Mouse (Mus musculus) cerebellum, postnatal 14 days (tissue): ENCODE measurements around the gene Naa25.

Experiments used
- DNase-seq, 2 experiments: peaks; one replicate each; pipeline ENCODE4 v3.0.0; 2021; ENCODE audit warnings: mixed read lengths in 2 of 2

Gene Naa25

GRCm38 (mm10) chr5:121393402-121393801 lies 4.3 kb upstream of the Naa25 start:
- no peak for DNase-seq

DNA sequence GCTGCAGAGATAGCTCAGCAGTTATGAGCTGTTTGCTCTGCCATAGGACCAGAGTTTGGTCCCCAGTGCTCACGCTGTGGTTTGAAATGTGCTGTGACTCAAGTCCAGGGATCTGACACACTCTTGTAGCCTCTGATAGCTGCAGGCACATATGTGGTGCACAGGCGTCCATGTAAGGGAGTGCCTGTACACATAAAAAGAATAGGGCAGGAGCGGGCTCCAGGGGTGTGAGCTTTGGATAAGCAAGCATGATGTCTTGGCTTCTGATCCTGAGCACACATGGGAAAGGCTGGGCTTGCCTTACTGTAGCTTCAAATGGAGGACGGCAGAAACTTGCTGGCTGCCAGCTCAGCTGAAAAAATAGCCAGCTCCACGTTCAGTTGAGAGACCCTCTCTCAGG lies 2.1 kb upstream of the Naa25 start:
- DNase-seq: no peak

- peak in 1 of 2 experiments; percentile 58 for DNase-seq
These were observed 619 bp downstream of the Naa25 start for GRCm38 (mm10) chr5:121398146-121398964.

GRCm38 (mm10) chr5:121398965-121399462 lies 1.3 kb downstream of the Naa25 start:
- DNase-seq: no peak

GRCm38 (mm10) chr5:121399540-121399939 lies 1.8 kb downstream of the Naa25 start:
- DNase-seq: no peak

- DNase-seq: no peak
These were observed 2.3 kb downstream of the Naa25 start for GRCm38 (mm10) chr5:121400064-121400463.

GRCm38 (mm10) chr5:121400849-121401248 lies 3.1 kb downstream of the Naa25 start:
- no peak for DNase-seq

DNA sequence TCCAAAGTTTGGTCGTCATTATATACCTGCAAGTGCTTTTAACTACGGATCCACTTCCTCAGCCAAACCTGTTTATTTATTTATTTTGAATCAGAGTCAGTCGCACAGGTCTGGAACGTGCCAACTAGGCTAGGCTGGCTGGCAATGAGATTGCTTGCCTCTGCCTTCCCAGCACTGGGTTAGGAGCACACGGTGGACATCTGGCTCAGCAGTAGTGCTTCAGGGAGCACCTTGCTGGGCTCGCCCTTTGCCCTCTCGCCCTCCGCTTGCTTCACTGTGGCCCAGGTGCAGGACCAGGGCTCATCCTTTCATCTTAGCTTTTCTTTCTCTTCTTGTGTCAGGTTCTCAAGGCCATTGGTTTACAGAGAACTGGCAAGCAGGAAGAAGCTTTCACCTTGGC lies 10.1 kb downstream of the Naa25 start:
- no peak for DNase-seq

GRCm38 (mm10) chr5:121410975-121411374 lies 13.2 kb downstream of the Naa25 start:
- no peak for DNase-seq

DNA sequence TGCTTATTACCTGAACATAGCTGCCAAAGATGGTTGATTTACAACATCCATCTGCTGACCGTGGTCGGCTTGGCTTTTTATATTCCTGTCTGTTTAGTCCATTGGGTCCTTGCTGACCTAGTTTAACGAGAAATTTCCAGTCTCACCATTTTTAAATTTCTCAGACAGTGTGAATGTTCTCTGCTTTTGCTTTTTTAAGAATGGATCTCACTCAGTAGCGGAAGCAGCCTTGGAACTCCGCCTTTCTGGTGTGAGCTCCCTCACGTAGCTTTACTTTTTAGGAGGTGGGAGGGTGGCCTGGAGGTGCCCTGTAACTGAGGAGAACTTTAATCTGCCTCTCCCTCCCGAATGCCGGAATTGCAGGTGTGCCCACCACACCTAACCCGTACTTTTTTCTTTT lies 23.0 kb downstream of the Naa25 start:
- no peak for DNase-seq

DNA sequence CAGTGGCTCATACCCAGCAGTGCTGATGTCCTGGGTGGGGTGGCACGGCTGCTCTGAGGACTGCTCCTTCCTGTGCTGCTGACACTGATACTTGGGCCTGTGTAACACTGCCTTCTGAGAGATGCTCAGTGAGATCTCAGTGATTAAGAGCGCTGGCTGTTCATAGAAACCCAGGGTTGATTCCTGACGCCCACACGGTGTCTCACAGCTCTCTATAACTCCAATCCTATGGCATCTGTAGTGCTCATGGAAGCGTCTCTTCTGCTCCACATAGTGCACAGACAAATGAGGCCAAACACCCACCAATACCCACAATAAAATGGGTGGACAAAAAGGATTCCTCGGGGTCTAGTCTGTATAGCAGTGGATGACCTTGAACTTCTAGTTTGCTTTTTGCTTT lies 25.1 kb downstream of the Naa25 start:
- no peak for DNase-seq

GRCm38 (mm10) chr5:121423297-121423696 lies 25.6 kb downstream of the Naa25 start:
- DNase-seq: no peak

DNA sequence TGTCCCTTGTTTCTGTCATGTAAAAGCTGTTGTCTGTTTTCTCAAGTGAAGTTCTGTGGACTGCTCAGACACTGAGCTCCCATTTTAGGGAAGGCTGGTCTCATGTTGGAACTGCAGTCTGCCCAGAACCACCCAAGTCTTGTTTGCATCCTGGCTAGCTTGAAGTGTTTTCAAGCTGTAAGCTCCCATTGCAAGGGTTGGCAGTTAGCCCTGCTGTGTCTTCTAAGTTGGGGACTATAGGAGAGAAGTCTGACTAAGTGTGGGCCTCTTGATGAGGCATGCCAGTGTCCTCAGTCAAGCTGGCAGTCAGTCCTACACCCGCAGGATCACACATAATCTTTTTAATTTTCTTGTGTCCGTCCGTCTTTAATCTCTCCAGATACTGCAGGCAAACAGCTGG lies 31.2 kb downstream of the Naa25 start:
- no peak for DNase-seq

GRCm38 (mm10) chr5:121438131-121438530 lies 40.4 kb downstream of the Naa25 start:
- DNase-seq: peak in 1 of 2 experiments; percentile 24

DNA sequence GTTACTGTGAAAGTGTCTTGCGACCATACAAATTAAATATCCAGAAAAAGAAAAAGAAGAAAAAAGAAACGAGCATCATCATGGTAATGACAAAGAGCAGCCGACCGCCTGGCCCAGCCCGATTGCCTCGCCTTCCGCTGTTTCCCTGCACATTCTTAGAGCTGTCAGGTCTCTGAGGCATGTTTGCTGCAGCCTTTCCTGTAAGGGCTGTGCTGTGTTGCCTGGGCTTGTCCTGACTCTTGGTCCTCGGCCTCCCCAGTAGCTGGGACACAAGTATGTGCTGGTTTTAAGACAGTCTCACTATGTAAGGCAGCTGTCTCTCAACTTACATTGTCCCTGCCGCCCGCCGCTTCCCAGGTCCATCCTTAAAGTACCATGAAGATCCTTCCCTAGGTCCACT lies 41.0 kb downstream of the Naa25 start:
- DNase-seq: no peak

DNA sequence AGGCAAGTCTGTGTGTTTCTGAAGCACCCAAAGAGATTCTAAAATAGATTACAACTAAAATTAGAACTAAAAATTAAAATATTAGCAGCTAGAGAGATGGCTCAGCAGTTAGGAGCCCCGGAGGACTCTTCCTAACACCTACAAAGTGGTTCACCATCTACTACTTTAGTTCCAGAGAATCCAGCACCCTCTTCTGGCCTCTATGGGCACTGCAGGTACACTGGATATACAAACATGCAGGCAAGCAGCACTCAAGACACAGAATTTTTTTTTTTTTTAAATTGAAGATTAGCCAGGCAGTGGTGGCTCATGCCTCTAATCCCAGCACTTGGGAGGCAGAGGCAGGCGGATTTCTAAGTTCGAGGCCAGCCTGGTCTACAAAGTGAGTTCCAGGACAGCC lies 45.8 kb downstream of the Naa25 start:
- DNase-seq: peak; percentile 47 to 78

DNA sequence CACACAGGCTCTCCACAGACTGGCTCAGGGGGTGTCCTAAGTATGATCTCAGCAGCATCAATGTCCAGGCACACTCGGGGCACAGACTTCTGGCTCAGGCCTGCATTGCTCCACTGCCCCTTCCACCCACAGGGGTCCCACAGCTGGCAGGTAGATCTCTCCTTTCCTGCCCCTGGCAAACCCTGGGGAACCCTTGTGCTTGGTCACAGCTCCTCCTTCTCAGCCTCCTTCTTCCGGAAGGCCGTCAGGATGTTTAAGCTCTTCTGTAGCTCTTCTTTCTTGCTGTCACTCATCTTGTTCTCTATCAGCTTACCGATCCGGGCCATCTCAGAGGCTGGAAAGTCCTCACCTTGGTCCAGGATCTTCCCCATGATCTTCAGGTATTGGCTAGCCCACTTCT lies 47.1 kb downstream of the Naa25 start:
- DNase-seq: no peak

DNA sequence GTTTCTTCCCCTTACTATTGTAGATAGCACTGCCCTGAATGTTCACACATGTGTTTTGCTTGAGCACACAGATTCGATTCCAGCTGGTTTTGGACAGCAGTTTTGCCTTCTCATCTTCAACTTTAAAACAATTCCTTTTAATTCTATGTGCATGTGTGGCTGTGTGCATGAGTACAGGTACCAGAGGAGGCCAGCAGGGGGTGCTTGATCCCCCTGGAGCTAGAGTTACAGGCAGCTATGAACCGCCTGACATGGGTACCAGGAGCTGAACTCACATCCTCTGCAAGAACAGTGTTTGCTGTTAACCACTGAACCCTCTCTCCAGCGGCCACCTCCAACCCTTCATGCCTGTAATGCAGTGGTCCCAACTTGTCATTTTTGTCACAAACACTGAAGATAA lies 50.7 kb downstream of the Naa25 start:
- peak in 1 of 2 experiments; percentile 39 for DNase-seq

DNA sequence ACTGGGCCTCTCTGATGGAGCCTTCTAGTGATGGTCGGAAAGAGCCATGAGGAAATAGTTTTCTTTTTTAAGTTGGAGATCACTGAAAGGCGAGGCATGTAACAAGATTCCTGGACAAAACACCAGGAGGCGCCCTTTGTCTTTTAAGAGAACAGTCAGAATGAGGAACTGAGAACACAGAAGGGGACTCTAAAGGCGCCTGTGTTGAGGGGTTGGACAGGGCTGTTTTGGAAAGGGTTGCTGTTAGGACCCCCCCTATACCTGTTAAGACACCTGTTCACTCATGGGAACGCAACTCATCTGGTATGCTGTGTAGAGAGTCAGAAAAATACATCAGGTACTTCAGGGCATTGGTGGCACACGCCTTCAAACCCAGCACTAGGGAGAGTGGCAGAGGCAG lies 52.2 kb downstream of the Naa25 start:
- DNase-seq: peak; percentile 58 to 75

DNA sequence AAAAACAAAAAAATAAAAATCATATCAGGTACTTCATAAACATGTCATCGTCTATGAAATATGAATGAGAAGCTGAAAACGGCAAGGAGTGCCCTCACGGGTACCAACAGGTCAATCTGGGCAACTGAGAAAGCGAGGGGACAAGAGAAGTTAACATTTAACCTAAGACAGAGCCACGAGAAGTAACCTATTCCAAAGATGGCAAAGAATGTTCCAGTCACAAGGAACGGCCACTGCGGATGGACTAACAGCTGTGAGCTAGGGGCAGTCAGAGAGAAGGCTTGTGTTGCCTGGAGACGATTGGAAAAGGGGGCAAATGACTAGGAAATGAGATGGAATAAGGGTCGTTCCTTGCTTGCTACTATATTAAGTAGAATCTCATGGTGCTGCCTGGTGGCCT lies 52.7 kb downstream of the Naa25 start:
- DNase-seq: no peak

DNA sequence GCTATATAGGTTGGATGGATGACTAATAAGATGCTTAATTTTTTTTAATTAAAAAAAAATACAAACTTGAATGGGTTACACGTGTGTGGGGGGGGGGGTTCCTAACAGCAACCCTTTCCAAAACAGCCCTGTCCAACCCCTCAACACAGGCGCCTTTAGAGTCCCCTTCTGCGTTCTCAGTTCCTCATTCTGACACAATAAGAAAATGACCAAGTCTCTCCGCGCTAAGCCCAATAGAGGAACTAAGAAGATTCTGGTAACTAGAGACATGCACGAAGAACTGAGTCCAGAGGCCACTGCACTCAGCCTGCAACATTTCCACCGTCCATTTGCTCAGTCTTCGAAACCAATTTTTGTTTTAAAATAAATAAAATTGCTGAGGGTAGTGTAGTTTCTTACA lies 53.5 kb downstream of the Naa25 start:
- no peak for DNase-seq

DNA sequence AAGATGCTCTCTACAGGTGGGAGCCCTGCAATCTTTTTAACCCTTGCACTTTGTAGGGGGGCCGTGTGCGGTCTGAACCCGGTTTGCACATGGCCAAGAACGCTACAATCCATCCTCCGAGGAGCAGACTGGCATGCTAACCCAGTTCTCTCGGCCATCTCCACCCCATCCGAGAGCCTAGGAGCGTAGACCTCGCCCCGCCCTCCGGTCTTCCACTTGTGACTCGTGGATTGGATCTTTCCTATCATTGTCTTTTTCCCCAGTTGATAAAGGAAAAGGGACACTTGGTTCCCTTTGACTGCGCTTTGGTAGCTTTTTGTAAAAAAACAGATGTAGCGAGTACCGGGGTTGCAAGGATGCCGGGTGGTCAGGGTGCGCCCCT lies 53.9 kb downstream of the Naa25 start, which contains the start of gene Tmem116:
Gene Tmem116 (plus strand): TSS at position 250 of the 382 bp plus-strand sequence.
- peak; percentile 58 to 60 for DNase-seq

- peak; percentile 99 to 100 for DNase-seq
These were observed 54.5 kb downstream of the Naa25 start, which contains the start of gene Erp29 for GRCm38 (mm10) chr5:121452026-121452869. Gene Erp29, minus strand, starts transcription at chr5:121452506.

- peak; percentile 68 to 78 for DNase-seq
These were observed 55.2 kb downstream of the Naa25 start for GRCm38 (mm10) chr5:121452906-121453305.
